ENCODE assay signal across 8 mouse cellular contexts in genomic region chr19:9984111-9985055, GRCm38 (mm10). TPM values are rescaled to one million over a fixed set of nuclear protein-coding genes. Genes with fewer than 3 reads are reported as not detected.
DNase-seq lines count a peak whose midpoint lies in the region; ATAC-seq and TF ChIP-seq lines count a peak whose summit lies in the region.

No protein-coding gene starts in this region.

- 0 out of 2 replicates have a peak overlapping the region, but pooled peaks have one; percentile 11 for H3K9ac ChIP-seq in heart, embryonic 15.5 days
- H3K9ac ChIP-seq in midbrain, embryonic 12.5 days (replicated peaks), result peak overlapping the region; percentile 88; the same call in 1 of the 2 replicates

- no peak for TF ChIP-seq CTCF in G1E (IDR thresholded peaks at IDR 0.05; ENCODE audit: low read depth, low read length)

- intact Hi-C loops in heart, postnatal 36 days (cut with DNase I), result no loop called here
- intact Hi-C loops in left cerebral cortex, postnatal 4 days (cut with DNase I), result no loop called here

- no peak for ATAC-seq in heart, embryonic 15.5 days (replicated peaks; ENCODE audit: insufficient number of reproducible peaks, insufficient read depth, low FRiP score, low read depth)
- no peak for ATAC-seq in G1E (ENCODE audit: extremely low read depth, insufficient number of reproducible peaks, low FRiP score, poor library complexity, severe bottlenecking)
- no peak for ATAC-seq in midbrain, embryonic 12.5 days (ENCODE audit: low FRiP score, low read depth)

- no peaks in the 10 kb centered on the region for H3K27me3 ChIP-seq in heart, embryonic 15.5 days
- no peaks in the 10 kb centered on the region for H3K27me3 ChIP-seq in G1E (ENCODE audit: insufficient read depth, low read length)
- H3K27me3 ChIP-seq in hindbrain, embryonic 10.5 days (ENCODE audit: insufficient read depth, poor library complexity, severe bottlenecking), result no peaks in the 10 kb centered on the region
- H3K27me3 ChIP-seq in midbrain, embryonic 12.5 days, result no peaks in the 10 kb centered on the region

- H3K9me3 ChIP-seq in heart, embryonic 15.5 days (replicated peaks), result no peaks in the 10 kb centered on the region
- H3K9me3 ChIP-seq in G1E (replicated peaks), result no peaks in the 10 kb centered on the region
- H3K9me3 ChIP-seq in hindbrain, embryonic 10.5 days, result no peaks in the 10 kb centered on the region
- no peaks in the 10 kb centered on the region for H3K9me3 ChIP-seq in midbrain, embryonic 12.5 days

- H3K36me3 ChIP-seq in heart, embryonic 15.5 days, result peaks cover 20% of the 10 kb centered on the region
- H3K36me3 ChIP-seq in G1E (replicated peaks), result peaks cover 35% of the 10 kb centered on the region
- peaks cover 27% of the 10 kb centered on the region for H3K36me3 ChIP-seq in hindbrain, embryonic 10.5 days
- peaks cover 23% of the 10 kb centered on the region for H3K36me3 ChIP-seq in midbrain, embryonic 12.5 days

- peaks cover 23% of the 10 kb centered on the region for H3K4me1 ChIP-seq in heart, embryonic 15.5 days (replicated peaks)
- H3K4me1 ChIP-seq in G1E (ENCODE audit: insufficient read depth, low read depth, low read length), result peaks cover 75% of the 10 kb centered on the region
- H3K4me1 ChIP-seq in hindbrain, embryonic 10.5 days (replicated peaks), result peaks cover 36% of the 10 kb centered on the region
- peaks cover 19% of the 10 kb centered on the region for H3K4me1 ChIP-seq in midbrain, embryonic 12.5 days

- WGBS in heart, embryonic 15.5 days, result 84% methylated on average over 20 of the region's 20 CpGs
- WGBS in hindbrain, embryonic 10.5 days, result 92% methylated on average over 20 of the region's 20 CpGs
- WGBS in midbrain, embryonic 12.5 days, result 93% methylated on average over 20 of the region's 20 CpGs

- H3K4me3 ChIP-seq in heart, embryonic 15.5 days, result peak overlapping the region; percentile 89
- H3K4me3 ChIP-seq in G1E (ENCODE audit: low read depth, low read length), result peak overlapping the region; percentile 95
- peak overlapping the region; percentile 92 for H3K4me3 ChIP-seq in hindbrain, embryonic 10.5 days
- H3K4me3 ChIP-seq in midbrain, embryonic 12.5 days, result peak overlapping the region; percentile 91

- H3K4me2 ChIP-seq in heart, embryonic 15.5 days, result peak overlapping the region; percentile 86
- peak overlapping the region; percentile 79 for H3K4me2 ChIP-seq in midbrain, embryonic 12.5 days (replicated peaks)

- no peak for DNase-seq in heart, postnatal 36 days
- no peak for DNase-seq in G1E (ENCODE audit: low spot score)
- no peak for DNase-seq in hindbrain, embryonic 10.5 days (ENCODE audit: low spot score)
- DNase-seq in adrenal gland, postnatal 14 days, result no peak
- DNase-seq in embryo, embryonic 9.5 days (ENCODE audit: extremely low spot score), result no peak
- DNase-seq in left cerebral cortex, postnatal 4 days, result no peak

- 0 out of 2 replicates have a peak overlapping the region, but pooled peaks have one; percentile 99 for H3K27ac ChIP-seq in heart, embryonic 15.5 days
- H3K27ac ChIP-seq in hindbrain, embryonic 10.5 days, result no peak overlapping the region
- H3K27ac ChIP-seq in midbrain, embryonic 12.5 days (replicated peaks), result no peak overlapping the region

RNA-seq across cellular contexts. Expression of gene Fth1, which starts 4.0 kb away (rescaled TPM):
- 1,879 and 1,985 TPM in 2 replicates for polyA plus RNA-seq in heart, embryonic 15.5 days (2015; fragmentation: Nextera tagmentation; extraction: Ambion mirVana)
- 1,000 to 10,000 TPM; 2,889 to 3,152 TPM for total RNA-seq in heart, postnatal 36 days (2021)
- total RNA-seq in G1E (2014; fragmentation: Nextera tagmentation) (2,660 and 2,681 TPM in 2 replicates), G1E (2017) (936 and 1,016 TPM in 2 replicates)
- polyA plus RNA-seq in G1E (2012), result 28,412 and 34,236 TPM in 2 replicates
- polyA plus RNA-seq in hindbrain, embryonic 10.5 days (2016; fragmentation: Nextera tagmentation; extraction: Ambion mirVana), result 1,451 and 1,593 TPM in 2 replicates
- 1,351 and 1,421 TPM in 2 replicates for polyA plus RNA-seq in midbrain, embryonic 12.5 days (2016; fragmentation: Nextera tagmentation; extraction: Ambion mirVana)
- total RNA-seq in adrenal gland, postnatal 14 days (2021), result 2,322 and 2,352 TPM in 2 replicates
- 1,000 to 10,000 TPM; 1,213 to 1,248 TPM for total RNA-seq in left cerebral cortex, postnatal 4 days (2021)

RNA-seq across cellular contexts. Expression of gene Best1, which starts 17.1 kb away (rescaled TPM):
- 0.19 and 0.25 TPM in 2 replicates for polyA plus RNA-seq in heart, embryonic 15.5 days (2015; fragmentation: Nextera tagmentation; extraction: Ambion mirVana)
- under 1 TPM; 0.11 to 0.14 TPM for total RNA-seq in heart, postnatal 36 days (2021)
- total RNA-seq in G1E (2014; fragmentation: Nextera tagmentation) (not detected in 2 replicates), G1E (2017) (0.22 TPM in 1 of 2 replicates, not detected in the other)
- 0.03 TPM in 1 of 2 replicates, not detected in the other for polyA plus RNA-seq in G1E (2012)
- polyA plus RNA-seq in hindbrain, embryonic 10.5 days (2016; fragmentation: Nextera tagmentation; extraction: Ambion mirVana), result 1.8 TPM in 2 replicates
- polyA plus RNA-seq in midbrain, embryonic 12.5 days (2016; fragmentation: Nextera tagmentation; extraction: Ambion mirVana), result 1.1 TPM in 2 replicates
- total RNA-seq in adrenal gland, postnatal 14 days (2021), result 0.19 TPM in 1 of 2 replicates, not detected in the other
- total RNA-seq in left cerebral cortex, postnatal 4 days (2021), result 1 to 10 TPM; 1.7 to 2.1 TPM

RNA-seq across cellular contexts. Expression of gene Rab3il1, which starts 17.1 kb away (rescaled TPM):
- polyA plus RNA-seq in heart, embryonic 15.5 days (2015; fragmentation: Nextera tagmentation; extraction: Ambion mirVana), result 21.8 and 30.0 TPM in 2 replicates
- total RNA-seq in heart, postnatal 36 days (2021), result 1 to 10 TPM; 7.9 to 8.7 TPM
- total RNA-seq in G1E (2014; fragmentation: Nextera tagmentation) (4.7 and 25.4 TPM in 2 replicates), G1E (2017) (2.7 and 3.1 TPM in 2 replicates)
- polyA plus RNA-seq in G1E (2012), result 4.0 and 4.2 TPM in 2 replicates
- polyA plus RNA-seq in hindbrain, embryonic 10.5 days (2016; fragmentation: Nextera tagmentation; extraction: Ambion mirVana), result 39.7 and 39.8 TPM in 2 replicates
- 28.2 and 34.2 TPM in 2 replicates for polyA plus RNA-seq in midbrain, embryonic 12.5 days (2016; fragmentation: Nextera tagmentation; extraction: Ambion mirVana)
- 9.7 and 10.1 TPM in 2 replicates for total RNA-seq in adrenal gland, postnatal 14 days (2021)
- 10 to 100 TPM; 12.9 to 14.9 TPM for total RNA-seq in left cerebral cortex, postnatal 4 days (2021)

RNA-seq across cellular contexts. Expression of gene Fads3, which starts 57.0 kb away (rescaled TPM):
- polyA plus RNA-seq in heart, embryonic 15.5 days (2015; fragmentation: Nextera tagmentation; extraction: Ambion mirVana), result 39.4 and 43.9 TPM in 2 replicates
- total RNA-seq in heart, postnatal 36 days (2021), result 10 to 100 TPM; 37.8 to 39.8 TPM
- 32.8 and 41.8 TPM in 2 replicates for total RNA-seq in G1E (2014; fragmentation: Nextera tagmentation)
- 17.0 and 20.1 TPM in 2 replicates for total RNA-seq in G1E (2017)
- 46.6 and 48.8 TPM in 2 replicates for polyA plus RNA-seq in G1E (2012)
- polyA plus RNA-seq in hindbrain, embryonic 10.5 days (2016; fragmentation: Nextera tagmentation; extraction: Ambion mirVana), result 6.7 and 8.1 TPM in 2 replicates
- 9.6 and 10.7 TPM in 2 replicates for polyA plus RNA-seq in midbrain, embryonic 12.5 days (2016; fragmentation: Nextera tagmentation; extraction: Ambion mirVana)
- 11.3 and 14.0 TPM in 2 replicates for total RNA-seq in adrenal gland, postnatal 14 days (2021)
- total RNA-seq in left cerebral cortex, postnatal 4 days (2021), result 10 to 100 TPM; 52.8 to 60.4 TPM
